Mouse (Mus musculus): ENCODE results near the gene Hnf1a. TPM values are rescaled to one million over a fixed set of nuclear protein-coding genes. Genes with fewer than 3 reads are reported as not detected.
A peak's percentile ranks its signal among the peaks of the same experiment; 100 is the strongest.
"Not testable (repeated sequence)": the region's sequence is repeated elsewhere in the genome, so short reads cannot be mapped to it uniquely, and the experiment has no call there.

The Hnf1a gene
- polyA plus RNA-seq, 1 experiment = not detected

- no peak for DNase-seq (ENCODE audit: extremely low spot score in 1 of 2, low spot score in 1 of 2)
These were observed 21.1 kb downstream of the Hnf1a start for GRCm38 (mm10) chr5:114949812-114950211.

- no peak for DNase-seq (ENCODE audit: extremely low spot score in 1 of 2, low spot score in 1 of 2)
These were observed 21.6 kb downstream of the Hnf1a start for GRCm38 (mm10) chr5:114949316-114949715.

DNA sequence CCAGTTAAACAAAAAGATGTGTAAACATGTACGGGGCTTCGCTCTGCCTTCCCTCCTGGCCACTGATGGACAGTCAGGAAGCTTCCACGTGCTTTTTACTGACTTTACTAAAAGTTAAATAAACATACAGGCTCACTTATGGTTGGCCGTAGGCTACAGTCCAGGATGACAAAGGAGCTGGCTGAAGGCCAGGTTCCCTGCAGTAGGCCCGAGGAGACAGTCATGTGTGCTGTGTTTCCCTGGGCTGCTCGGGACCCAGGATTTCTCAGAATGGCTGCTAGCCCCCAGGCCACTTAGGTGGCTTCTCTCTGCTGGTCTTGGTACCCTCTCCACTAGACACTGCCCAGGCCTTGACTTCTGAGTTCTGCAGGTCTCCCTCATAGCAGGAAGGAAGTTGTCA, 22.0 kb downstream of the Hnf1a start:
- peak in 1 of 2 experiments; percentile 25 for DNase-seq (ENCODE audit: extremely low spot score in 1 of 2, low spot score in 1 of 2)

GRCm38 (mm10) chr5:114945072-114945471, 25.8 kb downstream of the Hnf1a start:
- no peak for DNase-seq (ENCODE audit: extremely low spot score in 1 of 2, low spot score in 1 of 2)

- no peak for DNase-seq (ENCODE audit: extremely low spot score in 1 of 2, low spot score in 1 of 2)
These were observed 28.1 kb downstream of the Hnf1a start for GRCm38 (mm10) chr5:114942766-114943130.

DNA sequence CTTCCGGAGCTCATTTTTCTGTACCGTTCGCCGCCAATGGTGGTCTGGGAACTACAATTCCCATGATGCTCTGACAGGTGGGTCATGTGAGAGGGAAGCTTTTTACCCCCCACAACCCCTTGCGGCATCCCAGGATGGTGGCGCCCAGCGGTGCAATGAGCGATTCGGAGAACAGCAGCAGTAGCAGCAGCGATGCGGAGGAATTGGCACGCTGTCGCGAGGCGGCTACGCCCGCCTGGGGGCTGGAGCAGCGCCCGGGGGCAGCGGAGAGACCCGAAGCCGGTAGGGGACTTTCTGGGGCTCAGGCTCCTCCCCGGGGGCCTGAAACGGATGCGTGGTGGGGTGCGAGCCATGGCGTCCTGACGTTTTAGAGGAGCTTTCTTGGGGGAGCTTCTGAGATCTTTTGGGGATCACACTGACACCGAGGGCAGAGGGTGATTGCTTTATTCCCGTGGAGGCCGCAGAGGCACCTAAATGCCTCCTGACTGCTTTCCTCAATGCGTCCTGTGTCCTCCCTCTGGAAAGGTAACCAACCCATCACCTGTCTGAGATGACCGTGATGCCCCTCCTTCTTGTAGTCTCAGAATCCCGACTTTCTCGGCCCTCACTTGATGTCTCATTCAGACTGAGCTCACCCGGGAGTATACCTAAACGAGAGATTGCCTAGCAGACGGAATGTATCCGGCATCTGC, 28.7 kb downstream of the Hnf1a start, which contains the start of gene 2210016L21Rik:
Gene 2210016L21Rik, plus strand, starts transcription at position 85 of the 692 bp plus-strand sequence.
- DNase-seq (ENCODE audit: extremely low spot score in 1 of 2, low spot score in 1 of 2) = peak; percentile 81 to 90

DNA sequence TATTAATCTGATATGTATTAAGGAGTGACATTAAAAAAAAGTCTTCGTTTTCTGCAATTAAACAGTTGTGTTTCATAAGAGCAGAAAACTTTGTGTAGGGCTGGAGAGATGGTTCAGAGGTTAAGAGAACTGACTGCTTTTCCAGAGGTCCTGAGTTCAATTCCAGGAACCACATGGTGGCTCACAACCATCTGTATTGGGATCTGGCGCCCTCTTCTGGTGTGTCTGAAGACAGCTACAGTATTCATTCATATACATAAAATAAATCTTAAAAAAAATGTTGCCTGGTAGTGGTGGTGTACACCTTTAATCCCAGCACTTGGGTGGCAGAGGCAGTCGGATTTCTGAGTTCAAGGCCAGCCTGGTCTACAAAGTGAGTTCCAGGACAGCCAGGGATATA, 29.8 kb downstream of the Hnf1a start:
- DNase-seq (ENCODE audit: extremely low spot score in 1 of 2, low spot score in 1 of 2) = not testable (repeated sequence)

- DNase-seq (ENCODE audit: extremely low spot score in 1 of 2, low spot score in 1 of 2) = no peak
These were observed 35.1 kb downstream of the Hnf1a start for GRCm38 (mm10) chr5:114935838-114936237.

DNA sequence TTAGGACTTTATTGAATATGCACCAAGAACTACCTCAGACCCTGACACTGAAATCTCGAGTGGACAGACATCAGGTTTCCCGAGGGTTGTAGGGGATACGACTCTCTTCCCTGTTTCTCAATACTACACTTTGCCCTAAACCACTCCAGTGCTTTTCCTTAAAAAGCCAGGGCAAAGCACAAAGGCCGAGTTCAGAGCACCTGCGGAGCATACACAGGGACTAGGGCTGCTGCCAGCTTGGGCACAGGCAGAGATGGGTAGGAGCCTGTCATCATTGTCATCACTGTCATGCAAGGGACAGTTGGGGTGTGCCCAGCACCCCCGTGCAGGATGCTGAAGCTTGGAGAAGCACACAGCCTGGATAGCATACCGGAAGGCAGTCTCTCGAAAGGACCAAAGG, 37.7 kb downstream of the Hnf1a start:
- DNase-seq (ENCODE audit: extremely low spot score in 1 of 2, low spot score in 1 of 2) = no peak

DNA sequence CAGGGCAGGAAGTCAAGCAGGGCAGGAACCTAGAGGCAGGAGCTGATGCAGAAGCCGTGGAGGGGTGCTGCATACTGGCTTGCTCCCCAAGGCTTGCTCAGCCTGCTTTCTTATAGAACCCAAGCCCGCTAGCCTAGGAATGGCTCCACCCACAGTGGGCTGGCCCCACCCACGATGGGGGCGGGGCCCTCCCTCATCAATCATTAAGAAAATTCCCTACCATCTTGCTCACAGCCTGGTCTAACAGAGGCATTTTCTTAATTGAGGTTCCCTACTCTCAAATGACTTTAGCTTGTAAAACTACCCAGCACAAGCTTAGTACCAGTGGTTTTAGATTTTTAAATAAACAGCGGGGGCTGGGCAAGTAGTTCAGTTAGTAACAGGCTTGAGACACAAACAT, 39.3 kb downstream of the Hnf1a start:
- no peak for DNase-seq (ENCODE audit: extremely low spot score in 1 of 2, low spot score in 1 of 2)

DNA sequence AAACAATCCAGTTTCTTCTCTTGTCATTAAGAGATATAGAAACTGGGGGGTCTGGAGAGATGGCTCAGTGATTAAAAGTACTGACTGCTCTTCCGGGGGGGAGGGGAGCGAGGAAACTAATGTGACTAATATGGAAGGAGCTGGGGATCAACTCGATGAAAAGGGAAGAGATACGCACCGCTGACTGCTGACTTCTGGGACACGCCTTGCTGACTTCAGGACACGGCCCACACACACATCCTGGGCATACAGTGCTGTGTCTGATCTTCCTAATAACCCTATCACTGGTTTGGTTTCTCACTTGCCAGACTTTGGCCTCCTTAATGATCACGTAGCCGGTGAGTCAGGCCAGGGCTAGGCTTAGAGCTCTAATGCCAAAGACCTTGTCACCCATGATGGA, 44.1 kb downstream of the Hnf1a start:
- DNase-seq (ENCODE audit: extremely low spot score in 1 of 2, low spot score in 1 of 2) = no peak

GRCm38 (mm10) chr5:114926153-114926684, 44.7 kb downstream of the Hnf1a start:
- no peak for DNase-seq (ENCODE audit: extremely low spot score in 1 of 2, low spot score in 1 of 2)

- no peak for DNase-seq (ENCODE audit: extremely low spot score in 1 of 2, low spot score in 1 of 2)
These were observed 47.9 kb downstream of the Hnf1a start, which contains the start of gene Oasl1 for GRCm38 (mm10) chr5:114922998-114923473. Gene Oasl1 (plus strand): TSS chr5:114923240.

DNA sequence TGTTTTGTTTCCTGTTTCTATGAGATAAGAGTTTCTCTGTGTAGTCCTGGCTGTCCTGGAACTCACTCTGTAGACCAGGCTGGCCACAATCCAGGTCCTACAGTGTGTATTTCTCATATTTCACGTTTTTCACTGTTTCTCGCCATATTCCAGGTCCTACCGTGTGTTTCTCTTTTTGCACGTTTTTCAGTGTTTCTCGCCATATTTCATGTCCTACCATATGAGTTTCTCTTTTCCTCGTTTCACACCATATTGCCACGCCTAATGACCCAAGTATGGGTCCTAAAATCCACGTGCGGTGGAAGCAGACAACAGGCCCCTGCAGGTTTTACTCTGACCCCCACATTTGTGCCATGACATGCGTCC, 48.5 kb downstream of the Hnf1a start:
- no peak for DNase-seq (ENCODE audit: extremely low spot score in 1 of 2, low spot score in 1 of 2)

DNA sequence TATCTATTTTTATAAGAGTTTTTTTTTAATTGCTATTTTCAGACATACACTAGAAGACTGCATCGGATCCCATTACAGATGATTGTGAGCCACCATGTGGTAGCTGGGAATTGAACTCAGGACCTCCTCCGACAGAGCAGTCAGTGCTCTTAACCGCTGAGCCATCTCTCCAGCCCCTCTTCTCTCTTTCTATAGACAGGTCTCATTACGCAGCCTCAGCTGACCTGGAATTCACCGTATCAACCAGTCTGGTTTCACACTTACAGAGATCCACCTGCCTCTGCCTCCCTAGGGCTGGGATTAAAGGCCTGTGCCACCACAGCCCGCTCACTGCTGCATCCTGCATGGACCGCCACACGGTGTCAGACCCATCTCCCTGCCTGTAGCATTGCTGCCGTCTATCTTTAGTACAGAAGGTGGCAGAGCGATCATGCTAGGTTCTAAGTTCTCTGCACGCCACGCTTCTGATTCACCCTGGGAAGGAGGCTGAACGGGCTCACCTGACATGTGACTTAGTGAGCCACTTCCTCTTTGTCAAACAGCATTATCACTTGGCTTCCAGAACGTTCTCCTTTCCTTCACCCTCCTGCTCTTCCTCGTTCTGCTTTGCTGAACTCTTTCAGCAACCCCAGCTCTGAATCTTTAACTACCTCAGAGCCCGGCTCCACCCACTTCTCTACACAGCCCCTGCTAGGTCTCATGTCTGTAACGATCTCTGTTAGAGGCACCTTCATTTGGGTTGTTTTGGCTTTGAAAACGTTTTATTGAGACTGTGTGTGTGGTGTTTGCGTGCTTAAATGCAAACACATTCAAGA, 49.1 kb downstream of the Hnf1a start:
- DNase-seq (ENCODE audit: extremely low spot score in 1 of 2, low spot score in 1 of 2) = no peak

GRCm38 (mm10) chr5:114917357-114917756, 53.5 kb downstream of the Hnf1a start:
- DNase-seq (ENCODE audit: extremely low spot score in 1 of 2, low spot score in 1 of 2) = not testable (repeated sequence)

DNA sequence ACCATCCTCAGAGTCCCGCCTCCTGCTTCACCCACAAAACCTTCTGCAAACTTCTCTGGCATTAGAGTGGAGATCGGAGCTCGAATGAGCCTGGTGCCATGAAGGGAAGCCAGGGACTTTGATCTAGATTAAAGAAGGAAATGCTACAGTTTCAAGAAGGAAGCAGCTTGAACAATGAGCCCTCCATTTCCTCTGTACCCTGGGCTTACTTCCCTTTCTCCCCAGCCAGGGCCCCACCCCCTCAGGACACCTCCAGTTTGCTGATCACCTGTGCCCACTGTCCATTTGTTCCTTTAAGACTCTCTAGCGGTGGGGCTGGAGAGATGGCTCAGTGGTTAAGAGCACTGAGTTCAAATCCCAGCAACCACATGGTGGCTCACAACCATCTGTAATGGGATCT, 54.1 kb downstream of the Hnf1a start:
- no peak for DNase-seq (ENCODE audit: extremely low spot score in 1 of 2, low spot score in 1 of 2)

DNA sequence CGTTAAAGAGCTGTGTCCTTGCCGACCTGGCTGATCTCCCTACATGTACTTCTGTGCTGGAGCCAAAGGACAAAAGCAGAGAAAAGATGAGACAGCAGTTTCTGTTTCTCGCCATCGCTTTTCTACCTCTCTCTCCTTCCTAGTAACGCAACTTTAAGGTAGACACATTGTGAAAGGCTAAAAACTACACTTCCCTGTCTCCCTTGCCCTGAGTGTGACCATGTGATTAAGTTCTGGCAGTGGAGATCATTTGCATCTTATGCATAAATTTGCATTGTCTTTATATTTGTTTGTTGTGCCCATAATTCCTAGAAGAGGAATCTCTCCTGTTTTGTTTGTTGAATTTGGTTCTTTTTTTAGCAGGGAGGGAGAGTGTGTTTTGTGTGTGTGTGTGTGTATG, 55.0 kb downstream of the Hnf1a start:
- DNase-seq (ENCODE audit: extremely low spot score in 1 of 2, low spot score in 1 of 2) = no peak

DNA sequence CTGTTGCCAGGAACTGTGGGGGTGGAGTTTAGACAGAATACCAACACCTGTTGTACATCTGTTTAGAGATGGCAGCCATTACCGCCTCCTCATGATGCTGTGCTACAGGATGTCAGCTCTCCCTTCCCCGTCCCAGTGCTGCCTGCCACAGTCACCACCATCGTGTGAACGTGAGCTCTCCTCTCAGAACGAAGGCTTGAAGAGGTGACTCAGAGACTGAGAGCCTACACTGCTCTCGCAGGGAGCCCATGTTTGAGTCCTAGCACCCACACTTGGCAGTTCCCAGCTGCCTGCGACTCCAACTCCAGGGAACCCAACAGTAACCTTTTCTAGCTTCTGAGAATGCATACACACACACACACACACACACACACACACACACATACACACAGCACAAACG, 56.0 kb downstream of the Hnf1a start:
- peak; percentile 44 to 61 for DNase-seq (ENCODE audit: extremely low spot score in 1 of 2, low spot score in 1 of 2)

- DNase-seq (ENCODE audit: extremely low spot score in 1 of 2, low spot score in 1 of 2) = no peak
These were observed 57.2 kb downstream of the Hnf1a start for GRCm38 (mm10) chr5:114913686-114914085.

- DNase-seq (ENCODE audit: extremely low spot score in 1 of 2, low spot score in 1 of 2) = no peak
These were observed 62.1 kb downstream of the Hnf1a start for GRCm38 (mm10) chr5:114908598-114909305.
